Mouse (Mus musculus) embryonic fibroblast, embryonic 13.5 days (primary cell): ENCODE results near the gene Tusc2. TPM values are rescaled to one million over a fixed set of nuclear protein-coding genes. Genes with fewer than 3 reads are reported as not detected.
"Not testable (repeated sequence)": the region's sequence is repeated elsewhere in the genome, so short reads cannot be mapped to it uniquely, and the experiment has no call there.

ENCODE experiments used
- H3K27ac ChIP-seq: 2 replicates; pipeline ENCODE4 v1.5.1; 2012; ENCODE audit warnings: low read length, control low read depth, inconsistent platforms; ENCODE audit not compliant: insufficient read depth
- H3K4me1 ChIP-seq: 2 replicates; pipeline ENCODE4 v1.6.1; 2011; ENCODE audit warnings: low read length; ENCODE audit not compliant: control insufficient read depth, insufficient read depth
- H3K4me3 ChIP-seq: 2 replicates; pipeline ENCODE4 v1.5.1; 2011; ENCODE audit warnings: mild to moderate bottlenecking, control low read depth, low read length; ENCODE audit not compliant: insufficient read depth
- CTCF ChIP-seq: IDR thresholded peaks from 2 replicates; pipeline ENCODE4 v1.5.1; 2011; ENCODE audit warnings: mild to moderate bottlenecking, control low read depth, low read length, moderate library complexity, borderline replicate concordance; ENCODE audit not compliant: insufficient read depth
- POLR2A ChIP-seq: IDR thresholded peaks from 2 replicates; pipeline ENCODE4 v1.6.1; 2011; ENCODE audit warnings: low read depth, mild to moderate bottlenecking, control low read depth, low read length, moderate library complexity
- polyA plus RNA-seq: library from polyadenylated mRNA; stranded (reverse); fragments of >200 nt; gene quantifications from 2 replicates; pipeline ENCODE4 v1.2.4, GENCODE M21; 2011; ENCODE audit warnings: low read depth; ENCODE audit not compliant: missing spikeins, insufficient read length

The Tusc2 gene
- polyA plus RNA-seq, 1 experiment, result 14.5 TPM

DNA sequence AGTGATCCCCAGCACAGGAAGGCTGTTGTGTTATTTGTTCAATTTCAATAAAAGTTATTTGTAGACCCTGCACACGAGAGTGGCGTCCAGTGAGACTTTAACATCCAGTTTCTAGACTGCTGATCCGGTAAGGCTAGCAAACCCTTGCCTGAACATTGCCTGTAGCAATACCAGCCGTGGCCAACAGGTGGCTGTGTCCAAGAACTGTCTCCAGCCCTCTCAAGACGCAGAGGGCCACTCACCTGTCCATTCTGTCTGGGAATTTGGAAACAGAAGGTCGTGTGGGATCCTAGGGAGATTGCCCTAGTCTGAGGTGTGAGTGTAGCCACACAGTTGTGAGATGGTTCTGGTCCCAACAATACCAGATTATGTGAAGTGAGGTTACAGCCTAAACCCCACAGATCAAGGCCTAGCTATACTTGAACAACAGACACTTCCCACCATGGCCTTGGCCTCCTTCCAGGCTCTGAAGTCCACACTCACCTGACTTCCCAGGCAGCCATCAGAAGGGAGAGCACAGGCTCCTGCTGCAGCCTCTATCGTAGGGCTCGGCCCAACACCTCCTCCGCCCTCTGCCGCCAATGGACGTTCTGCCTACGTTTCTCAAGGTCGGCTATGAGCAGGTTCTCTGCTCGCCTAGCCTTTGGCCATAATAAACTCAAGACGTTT, 3.1 kb downstream of the Tusc2 start:
- Histone ChIP-seq H3K4me3 (no peak overlapping the region), H3K27ac (no peak overlapping the region), H3K4me1 (peaks cover 4% of the 10 kb centered on the region; the same call in 1 of the 2 replicates)
- TF ChIP-seq CTCF (peak; percentile 83; the same call in 1 of the 2 replicates), POLR2A (no peak)

DNA sequence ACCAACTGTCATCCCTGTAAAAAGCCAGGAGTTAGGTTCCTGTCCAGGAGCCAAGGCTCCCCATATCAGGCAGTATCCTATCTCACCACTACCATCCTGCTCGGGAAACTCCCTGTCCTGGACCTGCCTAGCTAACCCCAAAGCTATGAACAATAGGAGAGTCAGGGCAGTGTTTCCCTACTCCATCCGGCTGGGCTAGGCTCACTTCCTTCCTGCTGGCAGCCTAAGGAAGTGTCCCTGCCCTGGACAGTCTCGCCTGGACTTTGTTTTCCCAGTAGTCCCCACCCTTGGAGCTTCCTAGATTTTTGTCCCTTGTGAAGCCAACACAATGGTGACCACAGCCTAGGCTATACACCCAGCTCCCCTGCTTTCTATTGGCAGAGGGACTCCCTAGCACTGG, 3.8 kb downstream of the Tusc2 start:
- H3K27ac ChIP-seq, result no peak overlapping the region
- peaks cover 4% of the 10 kb centered on the region; the same call in 1 of the 2 replicates for H3K4me1 ChIP-seq
- TF ChIP-seq POLR2A (no peak), CTCF (no peak)
- no peak overlapping the region for H3K4me3 ChIP-seq

DNA sequence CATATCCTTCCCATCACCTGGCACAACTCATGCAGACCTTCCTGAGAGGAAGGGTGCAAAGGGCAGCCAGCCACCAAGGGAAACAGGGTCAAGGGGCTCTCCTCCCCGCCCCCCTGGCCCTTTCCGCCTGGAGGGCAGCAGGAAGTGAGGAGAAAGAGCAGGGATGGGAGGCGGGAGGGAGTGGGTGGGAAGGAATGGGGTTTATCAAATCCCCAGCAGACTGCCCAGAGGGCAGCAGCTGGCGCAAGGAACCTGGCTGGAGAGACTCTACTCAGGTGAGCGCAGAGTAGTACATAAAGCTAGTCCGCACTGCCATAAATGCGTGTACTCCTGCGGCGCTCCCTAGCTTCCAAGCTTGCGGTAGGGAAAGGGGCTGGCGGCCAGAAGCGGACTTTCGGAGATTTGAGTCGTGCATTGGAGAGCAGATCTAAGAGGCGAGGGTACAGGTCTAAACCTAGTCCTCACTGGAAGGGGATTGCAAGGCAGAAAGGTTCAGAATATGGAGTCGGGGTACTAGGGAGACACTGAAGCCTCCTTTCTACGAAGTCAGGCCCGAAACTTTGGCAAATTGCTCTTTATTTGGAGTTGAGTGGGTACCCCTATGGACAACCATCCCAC, 4.8 kb downstream of the Tusc2 start, which contains the start of gene Hyal2:
Gene Hyal2, plus strand, starts transcription at position 244 of the 618 bp plus-strand sequence.
- TF ChIP-seq POLR2A, result no peak
- no peak for TF ChIP-seq CTCF
- Histone ChIP-seq H3K4me1 (peaks cover 4% of the 10 kb centered on the region; the same call in 1 of the 2 replicates), H3K4me3 (peak within 1 kb of the TSS; percentile 81), H3K27ac (peak within 1 kb of the TSS; percentile 31; the same call in 1 of the 2 replicates)

DNA sequence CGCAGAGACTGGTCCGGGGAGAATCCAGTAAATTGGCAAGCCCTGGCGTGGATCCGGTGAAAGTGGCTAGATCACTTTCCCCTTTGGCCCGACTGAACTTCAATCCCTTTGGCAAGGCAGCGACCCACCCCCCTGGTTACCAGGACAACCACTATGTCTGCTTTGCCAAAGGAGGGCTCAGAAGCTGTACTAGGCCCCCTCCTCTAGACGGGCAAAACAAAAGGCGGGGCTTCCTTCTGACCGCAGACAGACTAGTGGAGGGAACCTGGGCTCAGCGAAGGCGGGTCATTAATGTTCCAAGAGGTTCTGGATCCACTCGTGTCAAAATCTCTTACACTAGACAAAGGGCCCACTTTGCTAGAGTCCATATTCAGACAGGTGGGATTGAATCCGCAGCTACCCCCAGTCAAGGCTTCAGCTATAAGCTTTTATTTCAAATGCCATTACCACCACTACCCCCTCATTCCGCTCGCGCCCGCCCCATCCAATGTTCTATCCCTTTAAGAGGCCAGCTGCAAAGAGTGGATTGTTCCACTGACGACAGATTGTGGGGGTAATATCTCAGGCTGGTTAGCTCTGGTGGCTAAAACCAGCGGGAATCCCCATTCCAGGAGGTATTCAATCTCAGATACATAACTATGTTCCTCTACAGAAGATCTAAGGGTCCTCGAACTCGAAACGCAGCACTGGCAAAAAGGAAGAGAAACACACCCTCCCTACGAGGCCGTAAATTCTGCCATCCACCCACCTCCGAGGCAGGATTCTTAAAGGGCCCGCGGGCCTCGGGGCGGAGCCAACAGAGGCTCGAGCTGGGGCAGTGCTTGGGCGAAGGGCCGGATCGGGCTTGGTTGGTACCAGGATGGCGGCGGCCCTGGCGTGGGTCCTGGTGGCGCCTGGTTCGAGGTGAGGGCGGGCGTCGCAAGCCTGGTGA, 5.5 kb downstream of the Tusc2 start:
- Histone ChIP-seq H3K27ac (peak overlapping the region; percentile 31; the same call in 1 of the 2 replicates), H3K4me1 (peaks cover 4% of the 10 kb centered on the region; the same call in 1 of the 2 replicates), H3K4me3 (peak overlapping the region; percentile 81)
- TF ChIP-seq CTCF (no peak), POLR2A (peak; percentile 68)

DNA sequence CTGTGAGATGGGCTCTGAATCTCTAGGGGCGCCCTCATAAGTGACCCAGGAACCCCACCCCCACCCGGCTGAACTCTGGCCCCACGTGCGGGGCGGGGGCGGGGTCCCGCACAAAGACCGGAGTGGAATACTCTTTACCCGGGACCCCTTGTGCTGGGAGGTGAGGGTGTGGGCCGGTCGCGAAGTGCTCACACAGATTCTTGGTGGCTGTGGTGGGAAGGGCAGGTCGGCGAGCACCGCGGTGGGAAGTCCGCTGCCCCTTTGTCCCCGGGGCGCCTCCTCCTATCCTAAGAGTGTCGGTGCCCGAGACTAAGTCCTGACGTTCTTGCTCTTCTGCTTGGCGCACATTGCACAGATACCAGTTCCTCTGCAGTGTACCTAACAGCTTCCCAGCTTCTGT, 6.2 kb downstream of the Tusc2 start:
- Histone ChIP-seq H3K4me1 (no peaks in the 10 kb centered on the region), H3K27ac (peak overlapping the region; percentile 12; the same call in 1 of the 2 replicates), H3K4me3 (peak overlapping the region; percentile 81)
- TF ChIP-seq CTCF, result no peak
- no peak for TF ChIP-seq POLR2A

DNA sequence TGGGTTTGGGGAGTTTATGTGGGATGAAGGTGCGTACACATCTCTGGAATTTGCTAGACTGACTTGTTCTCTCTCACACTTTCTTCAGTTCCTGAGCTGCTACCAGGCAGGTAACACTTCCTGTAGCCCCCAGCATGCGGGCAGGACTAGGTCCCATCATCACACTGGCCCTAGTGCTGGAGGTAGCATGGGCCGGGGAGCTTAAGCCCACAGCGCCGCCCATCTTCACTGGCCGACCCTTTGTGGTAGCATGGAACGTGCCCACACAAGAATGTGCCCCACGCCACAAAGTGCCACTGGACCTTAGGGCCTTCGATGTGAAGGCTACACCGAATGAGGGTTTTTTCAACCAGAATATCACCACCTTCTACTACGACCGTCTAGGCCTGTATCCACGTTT, 7.0 kb downstream of the Tusc2 start:
- Histone ChIP-seq H3K27ac (no peak overlapping the region), H3K4me3 (peak overlapping the region; percentile 81), H3K4me1 (no peaks in the 10 kb centered on the region)
- TF ChIP-seq CTCF (no peak), POLR2A (no peak)

DNA sequence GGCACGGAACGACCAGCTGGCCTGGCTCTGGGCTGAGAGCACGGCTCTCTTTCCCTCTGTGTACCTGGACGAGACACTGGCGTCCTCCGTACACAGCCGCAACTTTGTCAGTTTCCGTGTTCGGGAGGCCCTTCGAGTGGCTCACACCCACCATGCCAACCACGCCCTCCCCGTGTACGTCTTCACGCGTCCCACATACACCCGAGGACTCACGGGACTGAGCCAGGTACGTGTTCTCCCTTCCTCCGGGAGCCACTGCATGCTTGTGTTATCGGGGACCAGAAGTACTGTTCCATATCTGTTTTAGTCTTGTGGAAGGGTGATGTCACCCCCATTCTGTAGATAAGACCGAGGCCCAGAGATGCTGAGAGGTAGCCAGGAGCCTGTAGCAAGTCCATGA, 7.8 kb downstream of the Tusc2 start:
- no peaks in the 10 kb centered on the region for H3K4me1 ChIP-seq
- no peak overlapping the region for H3K27ac ChIP-seq
- H3K4me3 ChIP-seq, result no peak overlapping the region

DNA sequence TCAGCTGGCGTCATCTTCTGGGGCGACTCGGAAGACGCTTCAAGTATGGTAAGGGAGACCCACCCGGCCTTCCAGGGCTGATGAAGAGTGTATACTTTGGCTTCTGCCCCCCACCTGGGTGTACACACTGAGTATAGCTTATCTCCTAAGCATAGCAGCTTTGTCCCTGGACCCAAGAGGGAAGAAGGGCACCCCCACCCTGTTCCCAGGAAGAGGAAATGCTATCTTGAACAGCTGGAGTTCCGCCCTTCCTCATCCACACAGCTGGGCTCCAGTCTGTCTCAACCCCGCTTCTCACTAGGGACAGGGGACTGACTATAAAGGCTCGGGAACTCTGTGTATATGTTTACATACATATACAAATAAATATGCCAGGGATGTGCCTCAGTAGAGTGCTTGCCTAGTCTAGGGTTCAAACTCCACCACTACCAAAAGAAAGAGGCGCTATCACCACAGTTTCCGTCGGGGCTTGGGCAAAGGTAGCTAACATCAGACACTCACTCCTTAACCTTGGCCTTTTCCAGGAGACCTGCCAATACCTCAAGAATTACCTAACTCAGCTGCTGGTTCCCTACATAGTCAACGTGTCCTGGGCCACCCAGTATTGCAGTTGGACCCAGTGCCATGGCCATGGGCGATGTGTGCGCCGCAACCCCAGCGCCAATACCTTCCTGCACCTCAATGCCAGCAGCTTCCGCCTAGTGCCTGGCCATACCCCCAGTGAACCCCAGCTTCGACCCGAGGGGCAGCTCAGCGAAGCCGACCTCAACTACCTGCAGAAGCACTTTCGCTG, 8.7 kb downstream of the Tusc2 start:
- Histone ChIP-seq H3K4me3 (no peak overlapping the region), H3K4me1 (no peaks in the 10 kb centered on the region), H3K27ac (no peak overlapping the region)
- TF ChIP-seq CTCF (no peak), POLR2A (no peak)

More for the DNA sequence above, 7.8 kb downstream of the Tusc2 start:
- TF ChIP-seq CTCF (no peak), POLR2A (no peak)

DNA sequence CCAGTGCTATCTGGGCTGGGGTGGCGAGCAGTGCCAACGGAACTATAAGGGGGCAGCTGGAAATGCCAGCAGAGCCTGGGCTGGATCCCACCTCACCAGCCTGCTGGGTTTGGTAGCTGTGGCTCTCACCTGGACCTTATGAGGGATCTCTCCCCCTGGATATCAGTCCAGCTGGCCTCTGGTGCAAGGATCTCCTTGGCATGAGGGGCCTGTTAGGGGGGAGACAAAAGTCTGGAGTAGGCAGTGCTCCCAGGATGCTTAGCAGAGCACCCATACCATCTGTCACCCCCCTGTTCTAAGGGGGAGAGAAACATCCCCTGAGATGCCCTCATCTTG, 9.2 kb downstream of the Tusc2 start:
- no peak overlapping the region for H3K4me3 ChIP-seq
- TF ChIP-seq CTCF, result no peak
- TF ChIP-seq POLR2A, result no peak
- H3K27ac ChIP-seq, result no peak overlapping the region
- no peaks in the 10 kb centered on the region for H3K4me1 ChIP-seq

DNA sequence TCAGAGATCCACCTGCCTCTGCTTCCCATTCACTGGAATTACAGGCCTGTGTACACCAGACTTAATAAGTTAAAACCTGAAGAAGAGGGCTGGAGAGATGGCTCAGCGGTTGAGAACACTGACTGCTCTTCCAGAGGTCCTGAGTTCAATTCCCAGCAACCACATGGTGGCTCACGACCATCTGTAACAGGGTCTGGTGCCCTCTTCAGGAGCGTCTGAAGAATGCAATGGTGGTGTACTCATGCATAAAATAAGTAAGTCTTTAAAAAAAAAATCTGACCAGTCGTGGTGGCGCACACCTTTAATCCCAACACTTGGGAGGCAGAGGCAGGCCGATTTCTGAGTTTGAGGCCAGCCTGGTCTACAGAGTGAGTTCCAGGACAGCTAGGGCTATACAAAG, 10.7 kb downstream of the Tusc2 start:
- not testable (repeated sequence) for H3K4me3 ChIP-seq, H3K4me1 ChIP-seq, H3K27ac ChIP-seq
